Mouse (Mus musculus): ENCODE data around the gene Rars.

DNA sequence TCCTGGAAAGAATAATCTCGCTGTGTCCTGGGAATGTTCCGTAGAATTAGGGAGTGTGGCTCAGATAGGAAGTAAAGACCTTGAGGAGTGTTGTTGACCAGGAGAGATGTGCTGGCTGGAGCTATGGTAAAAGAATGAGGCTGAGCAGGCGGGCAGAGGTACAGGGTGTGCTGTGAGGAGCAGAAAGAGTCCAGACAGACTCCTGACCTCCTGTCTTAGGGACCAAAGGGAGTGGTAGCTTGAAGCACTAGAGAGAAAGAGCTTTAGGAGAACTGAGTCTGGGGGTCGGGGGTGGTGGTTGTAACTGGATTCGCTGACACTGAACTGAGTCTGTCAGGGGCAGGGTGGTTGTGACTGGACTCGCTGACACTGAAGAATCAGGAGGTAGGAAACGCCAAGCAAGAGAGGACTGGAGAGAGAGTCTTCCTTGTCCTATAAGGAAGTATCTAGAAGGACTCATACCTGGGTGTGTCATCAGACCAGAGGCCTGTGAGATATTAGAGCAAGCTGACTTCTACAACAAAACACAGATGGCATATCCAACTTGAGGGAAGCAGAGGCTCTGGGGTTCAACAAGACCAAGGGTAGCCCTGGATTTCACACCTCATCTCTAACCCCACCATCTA is 74.2 kb downstream of the Rars start:
- TF ChIP-seq MAZ (IDR thresholded peaks at IDR 0.05; ENCODE audit: low read depth, low read length) (no peak), EP300 (IDR thresholded peaks at IDR 0.05; ENCODE audit: low read length) (no peak), CTCF (conservative IDR thresholded peaks at IDR 0.05 in 1 of 2, IDR thresholded peaks at IDR 0.05 in 1 of 2; ENCODE audit: low read depth in 2 of 2, low read length in 2 of 2) (no peak), MXI1 (IDR thresholded peaks at IDR 0.05; ENCODE audit: low read depth, low read length) (no peak), TBP (conservative IDR thresholded peaks at IDR 0.05; ENCODE audit: low read depth, low read length) (no peak), MEF2A (IDR thresholded peaks at IDR 0.05; ENCODE audit: borderline replicate concordance, low read depth, low read length) (no peak), RAD21 (IDR thresholded peaks at IDR 0.05; ENCODE audit: low read depth, low read length) (no peak)
